Mouse (Mus musculus) midbrain, embryonic 13.5 days (tissue): ENCODE results near the gene Gm34302. TPM values are rescaled to one million over a fixed set of nuclear protein-coding genes. Genes with fewer than 3 reads are reported as not detected.
"Not testable (repeated sequence)": the region's sequence is repeated elsewhere in the genome, so short reads cannot be mapped to it uniquely, and the experiment has no call there.

Experiments
- ATAC-seq: fragments of 200-750 bp; cut with Nextera tagmentation; 2 replicates; pipeline ENCODE4 v1.8.0; 2017; ENCODE audit warnings: mild to moderate bottlenecking, moderate TSS enrichment, moderate library complexity
- H3K27ac ChIP-seq: fragments of 300-500 bp; sonication (generic); 2 replicates; pipeline ENCODE4 v1.5.1; 2015; ENCODE audit warnings: inconsistent platforms, mild to moderate bottlenecking, moderate library complexity
- H3K27me3 ChIP-seq: fragments of 300-500 bp; sonication (generic); 2 replicates; pipeline ENCODE4 v1.6.1; 2015; ENCODE audit warnings: mild to moderate bottlenecking, inconsistent platforms
- H3K36me3 ChIP-seq: fragments of 300-500 bp; sonication (generic); 2 replicates; pipeline ENCODE4 v1.6.1; 2015; ENCODE audit warnings: mild to moderate bottlenecking, inconsistent platforms
- H3K4me1 ChIP-seq: fragments of 300-500 bp; sonication (generic); replicated peaks from 2 replicates; pipeline ENCODE4 v1.6.1; 2015; ENCODE audit warnings: inconsistent platforms
- H3K4me2 ChIP-seq: fragments of 300-500 bp; sonication (generic); replicated peaks from 2 replicates; pipeline ENCODE4 v1.6.1; 2015; ENCODE audit warnings: moderate library complexity, mild to moderate bottlenecking, inconsistent platforms
- H3K4me3 ChIP-seq: fragments of 300-500 bp; sonication (generic); replicated peaks from 2 replicates; pipeline ENCODE4 v1.5.1; 2015; ENCODE audit warnings: mild to moderate bottlenecking, inconsistent platforms
- H3K9ac ChIP-seq: fragments of 300-500 bp; sonication (generic); replicated peaks from 2 replicates; pipeline ENCODE4 v1.6.1; 2015; ENCODE audit warnings: mild to moderate bottlenecking, inconsistent platforms
- H3K9me3 ChIP-seq: fragments of 300-500 bp; sonication (generic); 2 replicates; pipeline ENCODE4 v1.6.1; 2016; ENCODE audit warnings: mild to moderate bottlenecking, inconsistent platforms
- WGBS: fragments of 180-500 bp; shearing (Covaris S2); methylation state at CpG from one replicate; pipeline ENCODE4 v1.1.7; 2015; 5-methylcytosine and 5-hydroxymethylcytosine counted together
- polyA plus RNA-seq: library from polyadenylated mRNA; unstranded; fragments of >200 nt; fragmentation: Nextera tagmentation; extraction: Ambion mirVana; gene quantifications from 2 replicates; pipeline ENCODE4 v1.2.1, GENCODE M21; 2015

Gene Gm34302
- not detected in 2 replicates for polyA plus RNA-seq

DNA sequence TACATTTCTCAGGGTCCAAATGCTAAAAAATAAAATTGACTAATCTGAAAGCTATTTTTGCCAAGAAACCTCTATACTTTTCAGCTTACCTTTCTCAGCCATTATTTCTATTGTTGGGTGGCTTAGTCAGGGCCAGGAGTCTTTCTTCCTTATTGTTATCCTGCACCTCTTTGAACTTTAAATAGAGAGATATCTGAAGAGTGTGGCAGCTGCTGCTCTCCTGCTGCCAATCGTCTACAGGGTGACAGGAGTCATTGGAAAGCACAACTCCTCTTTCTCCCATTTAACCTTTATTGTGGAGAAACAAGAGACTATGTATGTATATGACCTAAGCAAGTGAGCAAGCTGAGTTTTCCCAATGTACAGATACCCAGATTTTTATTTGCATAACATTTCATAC, at the start of gene Gm34302:
Gm34302 (minus strand) TSS at position 154 of the 400 bp plus-strand sequence.
- H3K9me3 ChIP-seq: no peaks in the 10 kb centered on the region
- H3K27ac ChIP-seq: no peak within 1 kb of the TSS
- no peaks in the 10 kb centered on the region for H3K27me3 ChIP-seq
- ATAC-seq: no peak
- H3K4me1 ChIP-seq: no peaks in the 10 kb centered on the region
- H3K9ac ChIP-seq: no peak within 1 kb of the TSS
- no peak within 1 kb of the TSS for H3K4me2 ChIP-seq
- no peaks in the 10 kb centered on the region for H3K36me3 ChIP-seq
- H3K4me3 ChIP-seq: no peak within 1 kb of the TSS
- WGBS: 30% methylated on average over 1 of the region's 1 CpGs

DNA sequence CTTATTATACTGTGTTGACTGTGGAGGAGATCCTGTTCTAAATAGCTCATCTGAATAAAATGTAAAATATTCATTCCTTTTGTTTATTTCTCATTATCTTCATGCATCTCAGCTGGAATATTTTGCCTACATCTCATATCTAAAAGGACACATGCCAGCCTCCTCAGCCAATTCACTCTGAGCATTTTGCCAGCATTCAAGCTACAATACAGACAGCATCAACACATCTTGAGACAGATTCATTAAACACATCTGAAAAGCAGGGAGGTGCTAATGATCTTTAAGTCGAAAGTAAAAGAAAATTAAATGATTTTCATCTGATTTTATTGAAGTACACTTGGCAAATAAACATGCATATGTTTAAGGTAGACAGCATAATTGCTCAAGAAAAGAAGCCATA, 48.2 kb upstream of the Gm34302 start:
- Histone ChIP-seq H3K4me3 (no peak overlapping the region), H3K9ac (no peak overlapping the region), H3K27ac (no peak overlapping the region), H3K9me3 (no peaks in the 10 kb centered on the region), H3K4me1 (no peaks in the 10 kb centered on the region), H3K36me3 (no peaks in the 10 kb centered on the region), H3K27me3 (no peaks in the 10 kb centered on the region), H3K4me2 (no peak overlapping the region)
- ATAC-seq: no peak
- 57% methylated on average over 1 of the region's 1 CpGs for WGBS

DNA sequence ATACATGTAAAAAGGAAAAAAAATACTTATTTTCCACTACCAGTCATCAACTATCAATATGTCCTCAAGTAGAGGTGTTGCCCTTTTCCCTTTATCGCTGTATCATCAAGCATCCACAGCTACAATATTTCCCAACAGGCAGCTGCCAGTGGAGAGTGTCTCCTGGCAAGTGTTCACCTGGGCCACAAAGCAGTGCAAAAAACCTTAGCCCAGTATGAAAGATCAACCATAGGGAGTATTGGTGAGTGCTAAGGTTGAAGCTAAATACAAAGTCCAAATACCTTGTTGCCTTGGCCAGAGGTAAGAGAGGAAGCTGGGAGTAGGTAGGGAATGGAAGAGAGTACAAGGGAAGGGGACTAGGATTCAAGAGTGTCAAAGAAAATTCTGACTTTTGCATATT, 34.0 kb upstream of the Gm34302 start:
- Histone ChIP-seq H3K36me3 (no peaks in the 10 kb centered on the region), H3K4me3 (no peak overlapping the region), H3K9me3 (no peaks in the 10 kb centered on the region), H3K4me2 (no peak overlapping the region), H3K4me1 (no peaks in the 10 kb centered on the region), H3K27me3 (no peaks in the 10 kb centered on the region), H3K27ac (no peak overlapping the region), H3K9ac (no peak overlapping the region)
- WGBS: 95% methylated on average over 1 of the region's 1 CpGs
- no peak for ATAC-seq

DNA sequence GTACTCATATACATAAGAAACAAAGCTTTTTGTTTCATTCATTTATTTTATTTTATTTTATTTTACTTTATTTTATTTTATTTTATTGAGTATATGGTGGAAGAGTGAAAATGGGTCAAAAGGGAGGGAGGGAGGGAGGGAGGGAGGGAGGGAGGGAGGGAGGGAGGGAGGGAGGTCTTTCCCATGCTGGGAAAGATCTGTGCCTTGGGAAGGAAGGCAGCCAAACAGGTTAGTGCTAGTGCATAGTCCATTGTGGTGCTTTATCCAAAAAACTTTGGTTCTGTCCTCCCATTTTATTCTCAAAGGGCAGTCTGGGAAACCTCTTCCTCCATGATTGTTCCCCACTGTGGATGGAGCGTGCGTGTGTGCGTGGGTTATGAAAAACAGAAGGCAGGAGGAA, 32.6 kb upstream of the Gm34302 start:
- H3K36me3 ChIP-seq, H3K9me3 ChIP-seq, H3K27me3 ChIP-seq, ATAC-seq, H3K27ac ChIP-seq, H3K4me2 ChIP-seq, H3K4me1 ChIP-seq, H3K4me3 ChIP-seq, H3K9ac ChIP-seq: not testable (repeated sequence)
- 85% methylated on average over 3 of the region's 3 CpGs for WGBS

DNA sequence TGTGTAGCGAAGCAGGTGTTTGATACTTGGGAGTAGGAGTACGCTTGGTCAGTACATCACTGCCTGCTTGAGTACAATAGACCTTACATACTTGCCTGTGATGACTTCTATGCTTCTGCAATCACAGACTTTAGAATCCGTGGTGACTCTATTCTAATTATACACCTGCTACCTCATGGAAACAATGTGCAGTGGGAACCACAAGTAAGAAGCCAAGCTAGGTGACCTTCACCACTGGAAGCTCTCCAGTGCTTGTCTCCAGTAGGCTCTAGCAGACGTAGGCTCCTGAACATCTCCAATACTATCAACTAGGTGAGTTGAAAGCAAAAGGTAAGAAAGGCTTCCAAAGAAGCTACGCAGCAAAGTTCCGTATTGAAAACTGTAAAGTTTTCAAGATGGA, 27.6 kb upstream of the Gm34302 start:
- Histone ChIP-seq H3K9ac (no peak overlapping the region), H3K27ac (no peak overlapping the region), H3K4me3 (no peak overlapping the region), H3K9me3 (no peaks in the 10 kb centered on the region), H3K27me3 (no peaks in the 10 kb centered on the region), H3K4me1 (no peaks in the 10 kb centered on the region), H3K36me3 (no peaks in the 10 kb centered on the region), H3K4me2 (no peak overlapping the region)
- WGBS: 89% methylated on average over 6 of the region's 6 CpGs
- ATAC-seq: no peak

DNA sequence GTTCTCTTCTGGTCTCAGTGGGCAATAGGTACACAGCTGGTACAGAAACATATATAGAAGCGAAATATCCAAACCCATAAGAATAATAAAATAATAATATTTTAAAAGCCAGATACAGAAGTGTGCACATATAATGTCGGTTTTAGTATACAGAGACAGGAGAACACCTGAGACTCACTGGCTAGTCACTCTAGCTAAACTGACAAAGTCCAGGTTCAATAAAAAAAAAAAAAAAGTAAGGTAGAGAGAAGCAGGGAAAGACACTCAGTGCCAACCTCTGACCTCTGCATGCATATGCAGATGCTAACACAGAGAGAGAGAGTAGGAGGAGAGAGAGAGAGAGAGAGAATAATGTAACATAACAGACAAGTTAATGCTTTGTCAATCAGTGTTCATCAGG, 25.8 kb upstream of the Gm34302 start:
- Histone ChIP-seq H3K4me3 (no peak overlapping the region), H3K27ac (no peak overlapping the region), H3K4me2 (no peak overlapping the region), H3K27me3 (no peaks in the 10 kb centered on the region), H3K9me3 (no peaks in the 10 kb centered on the region), H3K9ac (no peak overlapping the region), H3K4me1 (no peaks in the 10 kb centered on the region), H3K36me3 (no peaks in the 10 kb centered on the region)
- WGBS: 88% methylated on average over 2 of the region's 2 CpGs
- no peak for ATAC-seq

DNA sequence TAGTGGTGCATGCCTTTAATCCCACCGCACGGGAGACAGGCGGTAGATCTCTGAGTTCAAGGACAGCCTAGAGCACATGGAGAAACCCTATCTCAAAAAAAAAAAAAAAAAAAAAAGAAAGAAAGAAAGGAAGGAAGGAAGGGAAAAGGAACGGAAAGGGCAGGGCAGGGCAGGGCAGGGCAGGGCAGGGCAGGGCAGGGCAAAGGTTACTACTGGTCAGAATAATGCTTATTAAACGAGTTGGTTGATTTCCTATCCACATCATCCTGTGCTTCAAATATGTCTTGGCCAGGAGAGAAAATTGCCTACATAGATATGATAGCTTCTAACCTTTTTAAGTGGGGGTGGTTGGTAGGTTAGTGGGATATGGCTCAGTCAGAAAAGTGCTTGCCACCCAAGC, 25.2 kb upstream of the Gm34302 start:
- no peaks in the 10 kb centered on the region for H3K4me1 ChIP-seq
- no peak for ATAC-seq
- no peaks in the 10 kb centered on the region for H3K27me3 ChIP-seq
- no peaks in the 10 kb centered on the region for H3K36me3 ChIP-seq
- no peaks in the 10 kb centered on the region for H3K9me3 ChIP-seq
- no peak overlapping the region for H3K9ac ChIP-seq
- no peak overlapping the region for H3K4me3 ChIP-seq
- no peak overlapping the region for H3K4me2 ChIP-seq
- WGBS: 90% methylated on average over 5 of the region's 5 CpGs
- no peak overlapping the region for H3K27ac ChIP-seq

DNA sequence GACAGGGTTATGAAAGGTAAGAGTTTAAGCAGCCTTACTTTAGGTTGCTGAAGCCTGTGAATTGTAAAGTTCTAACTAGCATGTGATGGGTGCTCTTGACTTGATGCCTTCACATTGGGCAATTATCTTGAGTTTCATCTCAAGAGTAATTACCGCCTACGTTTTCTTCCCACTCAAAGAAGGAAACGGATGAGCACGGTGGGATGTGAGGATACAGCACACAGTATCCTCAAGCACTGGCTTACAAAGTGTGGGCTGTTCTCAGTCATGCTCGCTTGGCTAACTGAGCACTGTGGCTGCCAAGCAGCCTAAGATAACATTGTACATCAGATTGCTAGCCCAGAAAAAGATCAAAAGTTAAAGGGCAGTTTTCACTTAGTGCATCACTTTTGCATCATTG, 20.8 kb upstream of the Gm34302 start:
- no peak overlapping the region for H3K9ac ChIP-seq
- 88% methylated on average over 5 of the region's 5 CpGs for WGBS
- no peak for ATAC-seq
- H3K4me1 ChIP-seq: no peaks in the 10 kb centered on the region
- no peaks in the 10 kb centered on the region for H3K9me3 ChIP-seq
- no peak overlapping the region for H3K4me3 ChIP-seq
- no peaks in the 10 kb centered on the region for H3K36me3 ChIP-seq
- no peak overlapping the region for H3K27ac ChIP-seq
- H3K27me3 ChIP-seq: no peaks in the 10 kb centered on the region
- H3K4me2 ChIP-seq: no peak overlapping the region

DNA sequence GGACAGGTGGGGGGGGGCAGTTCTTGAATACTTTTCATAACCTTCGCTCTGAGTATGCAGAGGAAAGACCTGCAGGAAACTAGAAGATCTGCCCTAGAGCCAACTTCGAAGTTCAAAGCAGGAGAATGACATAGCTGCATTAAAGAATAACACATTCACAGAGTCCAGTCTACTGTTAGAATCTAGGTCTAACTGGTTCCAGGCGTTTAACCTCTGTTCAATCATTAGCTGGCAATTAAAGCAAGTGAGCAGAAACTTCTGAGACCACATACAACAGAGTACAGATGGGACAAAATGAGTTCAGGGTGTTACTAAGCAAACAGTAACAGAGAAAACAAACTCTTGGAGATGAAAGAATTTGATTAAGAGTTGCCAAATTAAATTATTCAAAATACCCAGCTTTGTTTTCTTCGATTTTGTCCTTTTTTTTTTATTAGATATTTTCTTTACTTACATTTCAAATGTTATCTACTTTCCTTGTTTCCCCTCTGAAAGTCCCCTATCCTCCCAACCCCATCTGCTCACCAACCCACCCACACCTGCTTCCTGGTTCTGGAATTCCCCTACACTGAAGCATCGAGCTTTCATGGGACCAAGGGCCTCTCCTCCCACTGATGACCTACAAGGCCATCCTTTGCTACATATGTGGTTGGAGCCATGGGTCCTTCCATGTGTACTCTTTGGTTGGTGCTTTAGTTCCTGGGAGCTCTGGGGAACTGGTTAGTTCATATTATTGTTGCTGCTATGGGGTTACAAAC, 11.1 kb upstream of the Gm34302 start:
- Histone ChIP-seq H3K36me3 (no peaks in the 10 kb centered on the region), H3K27ac (no peak overlapping the region), H3K4me1 (no peaks in the 10 kb centered on the region), H3K27me3 (no peaks in the 10 kb centered on the region), H3K9ac (no peak overlapping the region), H3K4me2 (no peak overlapping the region), H3K4me3 (no peak overlapping the region), H3K9me3 (no peaks in the 10 kb centered on the region)
- ATAC-seq: no peak
- 84% methylated on average over 5 of the region's 5 CpGs for WGBS

DNA sequence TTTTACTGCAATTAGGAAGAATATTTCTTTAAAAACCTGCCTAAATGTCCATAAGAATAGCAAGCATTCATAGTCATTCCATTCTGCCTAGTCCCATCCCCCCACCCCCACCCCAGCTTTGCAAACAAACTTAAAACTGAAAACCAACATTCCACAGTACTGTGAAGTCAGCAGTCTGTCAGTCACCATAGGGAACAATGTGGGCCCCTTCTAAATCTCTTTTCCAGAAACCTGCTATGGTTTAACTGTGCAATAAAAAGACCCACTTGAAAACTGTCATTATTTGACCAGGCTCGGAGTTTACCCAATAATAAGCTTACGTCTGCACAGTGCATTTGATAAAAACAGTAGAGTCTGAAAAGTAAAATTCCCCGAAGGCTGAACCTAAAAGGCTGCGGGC, 9.9 kb upstream of the Gm34302 start:
- H3K4me2 ChIP-seq: no peak overlapping the region
- no peak for ATAC-seq
- no peak overlapping the region for H3K9ac ChIP-seq
- 50% methylated on average over 4 of the region's 4 CpGs for WGBS
- no peaks in the 10 kb centered on the region for H3K9me3 ChIP-seq
- no peaks in the 10 kb centered on the region for H3K4me1 ChIP-seq
- H3K27me3 ChIP-seq: no peaks in the 10 kb centered on the region
- H3K4me3 ChIP-seq: no peak overlapping the region
- H3K36me3 ChIP-seq: no peaks in the 10 kb centered on the region
- no peak overlapping the region for H3K27ac ChIP-seq

DNA sequence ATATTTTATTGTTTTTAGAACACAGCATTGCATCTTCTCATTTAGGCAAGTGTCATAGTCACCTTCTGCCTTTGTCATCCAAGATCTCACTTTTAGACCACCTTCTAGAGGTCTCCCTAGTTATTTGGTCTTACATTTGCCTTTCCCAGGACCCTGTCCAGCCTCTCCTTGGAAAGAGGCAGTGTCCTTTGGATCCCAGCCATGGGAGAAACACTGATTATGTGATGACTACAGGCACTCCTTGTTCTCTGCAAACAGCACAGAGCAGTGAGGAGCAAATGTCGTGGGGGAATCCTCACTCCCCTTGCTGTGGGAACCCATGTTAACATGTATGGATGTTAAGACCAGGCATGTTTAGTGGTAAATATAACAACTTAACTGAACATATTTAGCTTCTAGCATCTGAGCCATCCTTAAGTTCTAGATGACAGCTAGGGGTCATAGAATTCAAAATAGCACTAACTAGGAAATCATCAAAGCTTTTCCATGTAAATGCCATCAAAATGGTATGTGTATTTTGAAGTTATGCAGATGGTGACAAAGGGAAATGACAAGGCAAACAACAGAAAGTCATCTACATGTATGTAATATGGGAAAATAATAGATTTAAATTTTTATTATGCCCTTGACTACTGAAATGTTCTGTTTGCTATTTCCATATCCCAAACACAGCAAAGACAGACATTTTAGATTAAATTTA, 43.1 kb downstream of the Gm34302 start:
- no peaks in the 10 kb centered on the region for H3K9me3 ChIP-seq
- 84% methylated on average over 1 of the region's 1 CpGs for WGBS
- no peak overlapping the region for H3K4me2 ChIP-seq
- H3K36me3 ChIP-seq: no peaks in the 10 kb centered on the region
- no peak for ATAC-seq
- H3K4me3 ChIP-seq: no peak overlapping the region
- no peaks in the 10 kb centered on the region for H3K27me3 ChIP-seq
- no peaks in the 10 kb centered on the region for H3K4me1 ChIP-seq
- no peak overlapping the region for H3K27ac ChIP-seq
- H3K9ac ChIP-seq: no peak overlapping the region

DNA sequence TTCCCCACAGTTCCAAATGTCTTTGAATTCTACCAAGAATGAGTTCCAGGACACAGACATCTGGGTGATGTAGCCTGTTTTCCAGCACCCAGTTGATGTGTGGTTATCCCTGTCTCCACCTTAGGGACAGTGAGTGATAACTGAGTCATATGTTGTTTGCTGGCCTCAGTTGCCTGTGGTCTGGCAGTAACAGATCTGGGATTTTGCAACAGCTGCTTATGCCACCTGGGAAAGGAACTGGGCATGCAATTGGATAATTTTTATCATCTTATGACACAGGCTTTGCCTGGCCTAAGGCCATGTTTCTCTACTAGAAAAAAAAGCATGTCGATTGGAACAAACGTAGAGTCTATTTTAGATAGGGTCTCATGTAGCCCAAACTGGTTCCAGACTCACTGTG, 43.9 kb downstream of the Gm34302 start:
- H3K4me1 ChIP-seq: no peaks in the 10 kb centered on the region
- no peak for ATAC-seq

DNA sequence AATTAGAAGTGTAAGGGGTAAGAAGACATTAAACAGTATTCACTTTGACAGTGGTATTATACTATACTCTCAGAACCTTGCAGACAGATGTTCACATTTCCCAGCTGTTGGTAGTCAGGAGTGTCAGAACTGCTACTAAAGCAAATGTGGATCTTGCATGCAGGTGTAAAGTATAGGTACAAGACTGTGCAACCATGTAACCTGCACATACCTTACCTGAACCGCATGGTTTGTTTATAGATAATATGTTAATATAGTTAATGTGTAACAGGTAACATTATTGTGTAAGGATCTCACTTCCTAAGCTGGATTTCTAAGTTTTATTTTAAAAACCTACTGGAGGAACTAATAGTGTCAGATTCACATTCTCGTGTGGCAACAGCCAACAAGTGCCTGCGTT, 44.8 kb downstream of the Gm34302 start:
- ATAC-seq: no peak
- WGBS: 91% methylated on average over 3 of the region's 3 CpGs

More for the DNA sequence above, 43.9 kb downstream of the Gm34302 start:
- Histone ChIP-seq H3K36me3 (no peaks in the 10 kb centered on the region), H3K9me3 (no peaks in the 10 kb centered on the region), H3K9ac (no peak overlapping the region), H3K27ac (no peak overlapping the region), H3K4me3 (no peak overlapping the region), H3K27me3 (no peaks in the 10 kb centered on the region), H3K4me2 (no peak overlapping the region)
- WGBS: 95% methylated on average over 2 of the region's 2 CpGs

More for the DNA sequence above, 44.8 kb downstream of the Gm34302 start:
- H3K36me3 ChIP-seq: no peaks in the 10 kb centered on the region
- H3K27ac ChIP-seq: no peak overlapping the region
- H3K4me3 ChIP-seq: no peak overlapping the region
- H3K9me3 ChIP-seq: no peaks in the 10 kb centered on the region
- no peaks in the 10 kb centered on the region for H3K27me3 ChIP-seq
- no peak overlapping the region for H3K9ac ChIP-seq
- H3K4me2 ChIP-seq: no peak overlapping the region
- no peaks in the 10 kb centered on the region for H3K4me1 ChIP-seq
